Mouse (Mus musculus) heart, adult 2 months (tissue): ENCODE data around the gene Nckap5.

Source experiments
- CTCF ChIP-seq: fragments of 200-600 bp; IDR thresholded peaks from 2 replicates; pipeline ENCODE4 v1.8.1; 2022; ENCODE audit warnings: antibody characterized with exemption, mild to moderate bottlenecking, moderate library complexity
- EP300 ChIP-seq: fragments of 200-500 bp; IDR thresholded peaks from 2 replicates; pipeline ENCODE4 v1.6.1; 2011; ENCODE audit warnings: low read depth, low read length, control low read depth; ENCODE audit not compliant: insufficient read depth

DNA sequence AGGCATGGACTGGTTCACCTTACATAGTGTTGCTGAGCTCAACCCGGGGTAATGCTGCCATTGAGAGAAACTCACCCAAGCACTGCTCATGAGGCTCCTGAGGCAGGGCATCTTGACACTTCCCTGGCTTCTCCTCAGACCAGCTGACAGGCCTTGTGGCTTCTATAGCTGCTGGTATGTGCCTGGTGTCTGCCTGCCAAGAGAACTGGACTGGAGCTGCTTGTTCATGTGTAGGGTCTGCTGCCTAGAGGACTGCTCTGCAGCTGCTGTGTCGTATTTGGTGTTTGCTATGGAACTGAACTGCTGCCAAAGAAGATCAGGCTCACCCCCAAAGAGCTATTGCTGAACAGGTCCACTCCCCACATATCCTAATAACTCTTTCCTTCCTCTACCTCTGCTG, 327.9 kb downstream of the Nckap5 start:
- TF ChIP-seq EP300 (no peak), CTCF (no peak)
